Mouse (Mus musculus): ENCODE data around the gene Aqp2. TPM values are rescaled to one million over a fixed set of nuclear protein-coding genes. Genes with fewer than 3 reads are reported as not detected.

Gene Aqp2
- polyA plus RNA-seq, 1 experiment, result not detected

- no peaks in the 10 kb centered on the region for H3K4me1 ChIP-seq (ENCODE audit: control insufficient read depth, insufficient read depth, low read length)
- no peak overlapping the region for H3K27ac ChIP-seq (ENCODE audit: control insufficient read depth, insufficient read depth, low read depth, low read length, poor library complexity)
- TF ChIP-seq POLR2A (IDR thresholded peaks at IDR 0.05; ENCODE audit: borderline replicate concordance, control insufficient read depth, low read depth, low read length), result no peak
- TF ChIP-seq CTCF (IDR thresholded peaks at IDR 0.05; ENCODE audit: control insufficient read depth, insufficient read depth, low read length), result no peak
- no peak overlapping the region for H3K4me3 ChIP-seq (replicated peaks; ENCODE audit: control insufficient read depth, low read depth, low read length)
- WGBS, result 71% methylated on average over 9 of the region's 9 CpGs
These were observed 36.4 kb downstream of the Aqp2 start for GRCm38 (mm10) chr15:99615246-99615645.

DNA sequence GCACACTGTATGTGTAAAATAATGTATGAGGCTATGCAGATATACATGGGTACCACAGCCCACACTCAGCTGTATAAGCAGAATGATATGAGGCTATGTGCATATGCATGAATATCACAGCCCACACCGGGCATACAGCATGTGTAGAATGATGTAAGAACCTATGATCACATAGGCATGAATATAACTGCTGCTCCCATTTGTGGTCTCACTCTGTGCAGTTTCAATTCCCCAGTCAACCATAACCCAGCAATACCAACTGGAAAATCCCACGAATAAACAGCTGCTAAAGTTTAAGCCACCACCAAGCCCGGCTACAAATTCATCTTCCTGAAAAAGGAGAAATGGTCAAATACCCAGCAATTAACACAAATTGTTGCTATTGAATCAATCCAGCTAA lies 39.7 kb downstream of the Aqp2 start:
- H3K4me3 ChIP-seq (replicated peaks; ENCODE audit: control insufficient read depth, low read depth, low read length), result no peak overlapping the region
- no peak for TF ChIP-seq POLR2A (IDR thresholded peaks at IDR 0.05; ENCODE audit: borderline replicate concordance, control insufficient read depth, low read depth, low read length)
- TF ChIP-seq CTCF (IDR thresholded peaks at IDR 0.05; ENCODE audit: control insufficient read depth, insufficient read depth, low read length), result no peak
- WGBS, result 61% methylated on average over 3 of the region's 3 CpGs
- no peak overlapping the region for H3K27ac ChIP-seq (ENCODE audit: control insufficient read depth, insufficient read depth, low read depth, low read length, poor library complexity)
- H3K4me1 ChIP-seq (ENCODE audit: control insufficient read depth, insufficient read depth, low read length), result no peaks in the 10 kb centered on the region

- 92% methylated on average over 4 of the region's 4 CpGs for WGBS
- Histone ChIP-seq H3K4me1 (ENCODE audit: control insufficient read depth, insufficient read depth, low read length) (no peaks in the 10 kb centered on the region), H3K4me3 (replicated peaks; ENCODE audit: control insufficient read depth, low read depth, low read length) (no peak overlapping the region), H3K27ac (ENCODE audit: control insufficient read depth, insufficient read depth, low read depth, low read length, poor library complexity) (no peak overlapping the region)
- no peak for TF ChIP-seq POLR2A (IDR thresholded peaks at IDR 0.05; ENCODE audit: borderline replicate concordance, control insufficient read depth, low read depth, low read length)
These were observed 41.0 kb downstream of the Aqp2 start for GRCm38 (mm10) chr15:99619821-99620220.

DNA sequence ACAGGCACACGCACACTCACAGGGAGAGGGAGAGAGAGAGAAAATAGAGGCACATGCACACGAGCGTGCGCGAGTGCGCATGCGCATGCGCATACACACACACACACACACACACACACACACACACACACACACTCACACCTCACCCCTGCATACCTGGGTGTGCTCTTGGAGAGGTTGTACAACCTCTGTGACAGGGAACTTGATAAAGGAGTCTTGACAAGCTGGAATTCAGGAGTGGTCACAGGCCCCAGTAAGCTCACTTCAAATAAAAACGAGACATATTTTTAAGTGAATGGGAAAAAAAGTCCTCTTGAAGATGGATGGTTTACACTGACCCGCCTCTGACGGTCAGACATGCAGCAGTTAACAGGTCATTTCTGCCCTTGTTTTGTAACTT lies 43.2 kb downstream of the Aqp2 start:
- no peak for TF ChIP-seq POLR2A (IDR thresholded peaks at IDR 0.05; ENCODE audit: borderline replicate concordance, control insufficient read depth, low read depth, low read length)
- no peak for TF ChIP-seq CTCF (IDR thresholded peaks at IDR 0.05; ENCODE audit: control insufficient read depth, insufficient read depth, low read length)
- Histone ChIP-seq H3K4me1 (ENCODE audit: control insufficient read depth, insufficient read depth, low read length) (no peaks in the 10 kb centered on the region), H3K4me3 (replicated peaks; ENCODE audit: control insufficient read depth, low read depth, low read length) (no peak overlapping the region), H3K27ac (ENCODE audit: control insufficient read depth, insufficient read depth, low read depth, low read length, poor library complexity) (no peak overlapping the region)
- 92% methylated on average over 11 of the region's 11 CpGs for WGBS

DNA sequence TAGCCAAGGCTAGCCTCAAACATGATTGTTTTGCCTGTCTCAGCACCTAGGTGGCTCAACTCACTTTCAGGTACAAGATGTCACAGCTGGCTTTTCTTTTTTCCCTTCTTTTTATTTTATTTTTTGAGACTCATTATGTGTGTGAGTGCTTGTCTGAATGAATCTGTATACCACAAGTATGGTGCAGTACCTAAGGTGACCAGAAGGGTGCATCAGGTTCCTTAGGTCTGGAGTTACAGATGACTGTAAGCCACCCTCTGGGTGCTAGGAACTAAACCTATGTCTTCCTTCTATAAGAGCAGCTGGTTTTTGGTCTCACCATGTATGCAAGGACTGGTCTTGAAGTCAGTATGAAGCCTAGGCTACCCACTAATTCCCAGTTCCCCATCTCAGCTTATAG lies 52.8 kb downstream of the Aqp2 start:
- Histone ChIP-seq H3K27ac (ENCODE audit: control insufficient read depth, insufficient read depth, low read depth, low read length, poor library complexity) (no peak overlapping the region), H3K4me1 (ENCODE audit: control insufficient read depth, insufficient read depth, low read length) (no peaks in the 10 kb centered on the region), H3K4me3 (replicated peaks; ENCODE audit: control insufficient read depth, low read depth, low read length) (no peak overlapping the region)
- TF ChIP-seq CTCF (IDR thresholded peaks at IDR 0.05; ENCODE audit: control insufficient read depth, insufficient read depth, low read length) (0 out of 2 replicates have a peak, but pooled peaks have one; percentile 5), POLR2A (IDR thresholded peaks at IDR 0.05; ENCODE audit: borderline replicate concordance, control insufficient read depth, low read depth, low read length) (no peak)

Other genes starting within 250 kb of the Aqp2 start
- gene Fmnl3, start 208.6 kb upstream of the Aqp2 start, polyA plus RNA-seq (2011; ENCODE audit: insufficient read depth, insufficient read length, low replicate concordance, missing spikeins), result 13.0 and 17.7 TPM in 2 replicates
- gene Tmbim6, start 186.2 kb upstream of the Aqp2 start, polyA plus RNA-seq (2011; ENCODE audit: insufficient read depth, insufficient read length, low replicate concordance, missing spikeins), result 93.5 and 146 TPM in 2 replicates
- gene Nckap5l, start 121.3 kb upstream of the Aqp2 start, polyA plus RNA-seq (2011; ENCODE audit: insufficient read depth, insufficient read length, low replicate concordance, missing spikeins), result 2.2 and 4.0 TPM in 2 replicates
- 7.2 and 13.4 TPM in 2 replicates for gene Bcdin3d, start 104.3 kb upstream of the Aqp2 start, polyA plus RNA-seq (2011; ENCODE audit: insufficient read depth, insufficient read length, low replicate concordance, missing spikeins)
- 0.35 TPM in 1 of 2 replicates, not detected in the other for gene Faim2, start 50.9 kb upstream of the Aqp2 start, polyA plus RNA-seq (2011; ENCODE audit: insufficient read depth, insufficient read length, low replicate concordance, missing spikeins)
- not detected in 2 replicates for gene Aqp5, start 11.7 kb downstream of the Aqp2 start, polyA plus RNA-seq (2011; ENCODE audit: insufficient read depth, insufficient read length, low replicate concordance, missing spikeins)
- not detected in 2 replicates for gene Aqp6, start 22.3 kb downstream of the Aqp2 start, polyA plus RNA-seq (2011; ENCODE audit: insufficient read depth, insufficient read length, low replicate concordance, missing spikeins)
- 57.9 and 66.4 TPM in 2 replicates for gene Racgap1, start 72.6 kb downstream of the Aqp2 start, polyA plus RNA-seq (2011; ENCODE audit: insufficient read depth, insufficient read length, low replicate concordance, missing spikeins)
- 4.7 TPM in 1 of 2 replicates, not detected in the other for gene Asic1, start 91.3 kb downstream of the Aqp2 start, polyA plus RNA-seq (2011; ENCODE audit: insufficient read depth, insufficient read length, low replicate concordance, missing spikeins)
- gene Smarcd1, start 123.1 kb downstream of the Aqp2 start, polyA plus RNA-seq (2011; ENCODE audit: insufficient read depth, insufficient read length, low replicate concordance, missing spikeins), result 10.1 and 10.7 TPM in 2 replicates
- not detected in 2 replicates for gene Gm17349, start 126.4 kb downstream of the Aqp2 start, polyA plus RNA-seq (2011; ENCODE audit: insufficient read depth, insufficient read length, low replicate concordance, missing spikeins)
- 6.6 and 9.3 TPM in 2 replicates for gene Gpd1, start 138.5 kb downstream of the Aqp2 start, polyA plus RNA-seq (2011; ENCODE audit: insufficient read depth, insufficient read length, low replicate concordance, missing spikeins)
- 42.7 and 80.8 TPM in 2 replicates for gene Cox14, start 146.6 kb downstream of the Aqp2 start, polyA plus RNA-seq (2011; ENCODE audit: insufficient read depth, insufficient read length, low replicate concordance, missing spikeins)
- gene Cers5, start 193.8 kb downstream of the Aqp2 start, polyA plus RNA-seq (2011; ENCODE audit: insufficient read depth, insufficient read length, low replicate concordance, missing spikeins), result 10.8 and 33.1 TPM in 2 replicates

All from bone marrow, adult 2 months (tissue).